9 mouse cellular contexts compared by ENCODE assay signal in the genomic region with DNA sequence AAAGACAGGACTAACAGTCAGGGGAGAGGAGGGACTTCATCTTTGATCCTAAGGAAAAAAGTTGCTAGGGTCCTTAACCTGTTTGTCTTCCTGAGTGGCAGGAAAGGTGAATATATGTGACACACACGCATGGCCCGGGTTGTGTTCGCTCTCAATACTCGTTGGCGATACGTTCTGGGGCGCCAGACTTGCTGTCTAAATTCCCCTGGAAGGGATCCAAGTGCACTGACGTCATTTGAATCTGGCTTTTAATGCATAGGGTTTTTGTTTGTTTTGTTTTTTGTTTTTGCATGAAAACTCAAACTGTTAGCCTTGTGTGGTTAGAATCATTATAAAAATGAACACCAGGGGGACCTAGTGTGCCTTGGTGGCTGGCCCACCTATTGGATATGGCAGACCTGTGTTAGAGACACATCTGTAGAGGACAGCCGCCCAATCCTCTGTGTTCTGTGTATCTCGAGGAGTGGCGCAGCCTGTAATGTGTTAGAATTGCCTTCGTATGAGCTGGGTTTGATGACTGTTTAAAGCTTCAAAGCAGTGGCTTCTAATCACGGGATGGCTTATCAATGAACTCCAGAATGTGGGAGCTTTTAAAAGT. TPM values are rescaled to one million over a fixed set of nuclear protein-coding genes. Genes with fewer than 3 reads are reported as not detected.
A peak's percentile ranks its signal among the peaks of the same experiment; 100 is the strongest.
DNase-seq lines count a peak whose midpoint lies in the region; ATAC-seq and TF ChIP-seq lines count a peak whose summit lies in the region.
"Had no signal": no experiment of that assay in that cellular context is flagged by ENCODE, and none has a peak within 500 bp of the region (broad histone marks: within the 10 kb centered on the region; RNA-seq: fewer than 3 reads in every experiment).

No protein-coding gene starts in this region.

- H3K9ac ChIP-seq in ES-E14 (ENCODE audit: insufficient read depth, low read depth, low read length, poor library complexity, severe bottlenecking): no peak overlapping the region
- 0 out of 2 replicates have a peak overlapping the region, but pooled peaks have one; percentile 18 for H3K9ac ChIP-seq in liver, embryonic 13.5 days
- H3K9ac ChIP-seq: embryonic facial prominence, embryonic 15.5 days had no signal

- ATAC-seq in common myeloid progenitor, adult 5-6 weeks (replicated peaks; ENCODE audit: low read depth, poor library complexity, severe bottlenecking): peak; percentile 76
- ATAC-seq in liver, embryonic 13.5 days (ENCODE audit: low read depth): peak; percentile 78

- H3K27ac ChIP-seq in ES-E14 (ENCODE audit: insufficient read depth, low read depth, low read length, poor library complexity, severe bottlenecking): no peak overlapping the region
- no peak overlapping the region for H3K27ac ChIP-seq in liver, embryonic 13.5 days
- H3K27ac ChIP-seq: embryonic facial prominence, embryonic 15.5 days had no signal

- H3K36me3 ChIP-seq in ES-E14 (ENCODE audit: control insufficient read depth, insufficient read depth, low read length, poor library complexity, severe bottlenecking): no peaks in the 10 kb centered on the region
- H3K36me3 ChIP-seq in liver, embryonic 13.5 days: peaks cover 20% of the 10 kb centered on the region
- H3K36me3 ChIP-seq: embryonic facial prominence, embryonic 15.5 days had no signal

- H3K9me3 ChIP-seq in ES-E14 (ENCODE audit: control insufficient read depth, insufficient read depth, low read depth, low read length): no peaks in the 10 kb centered on the region
- no peaks in the 10 kb centered on the region for H3K9me3 ChIP-seq in liver, embryonic 13.5 days (replicated peaks)
- H3K9me3 ChIP-seq: embryonic facial prominence, embryonic 15.5 days had no signal

- in situ Hi-C loops in ES-E14 (cut with MboI; ENCODE audit: low sequenced_read_pairs in 2 of 2, unreplicated experiment in 2 of 2): loop anchor here (10.0 to 25.0 kb wide), 2 partner anchors 409 to 417 kb away; no protein-coding TSS in a partner anchor

- H3K4me2 ChIP-seq in liver, embryonic 13.5 days: no peak overlapping the region
- H3K4me2 ChIP-seq: embryonic facial prominence, embryonic 15.5 days had no signal

- WGBS in liver, embryonic 13.5 days (ENCODE audit: insufficient replicate concordance): 44% methylated on average over 13 of the region's 13 CpGs

- no peaks in the 10 kb centered on the region for H3K27me3 ChIP-seq in liver, embryonic 13.5 days
- H3K27me3 ChIP-seq: embryonic facial prominence, embryonic 15.5 days had no signal

- peak; percentile 52 for DNase-seq in layer of hippocampus, adult 9-10 months (ENCODE audit: low spot score)
- no peak for DNase-seq in layer of hippocampus, postnatal 36 days
- DNase-seq in ES-E14 (ENCODE audit: low read depth, low spot score): peak; percentile 37
- peak; percentile 43 for DNase-seq in heart, postnatal 4 days
- DNase-seq in liver, embryonic 13.5 days: no peak
- peak; percentile 81 for DNase-seq in retina, embryonic 14.5 days (ENCODE audit: low spot score)
- DNase-seq in yolk sac, embryonic 10.5 days (ENCODE audit: low spot score): no peak

- H3K4me1 ChIP-seq in ES-E14 (ENCODE audit: control insufficient read depth in 2 of 2, insufficient read depth in 2 of 2, low read length in 2 of 2, poor library complexity in 1 of 2): no peaks in the 10 kb centered on the region
- peaks cover 36% of the 10 kb centered on the region for H3K4me1 ChIP-seq in liver, embryonic 13.5 days (replicated peaks)

- H3K4me3 ChIP-seq in ES-E14 (ENCODE audit: insufficient read depth in 1 of 2, low read depth in 1 of 2, low read length in 2 of 2, poor library complexity in 1 of 2, severe bottlenecking in 1 of 2): no peak overlapping the region
- no peak overlapping the region for H3K4me3 ChIP-seq in liver, embryonic 13.5 days (replicated peaks)
- H3K4me3 ChIP-seq: embryonic facial prominence, embryonic 15.5 days had no signal

TF ChIP-seq in ES-E14, 5 proteins besides CTCF, POLR2A, EP300 and RAD21:
- TF ChIP-seq ZC3H11A (IDR thresholded peaks at IDR 0.05; ENCODE audit: borderline replicate concordance, low read depth, low read length): peak; percentile 76
- no peak for TF ChIP-seq ZNF384 (IDR thresholded peaks at IDR 0.05; ENCODE audit: low read depth, low read length)

RNA-seq across cellular contexts. Expression of a gene that starts 19.8 kb away (rescaled TPM):
- 10 to 100 TPM; 60.4 to 60.6 TPM for total RNA-seq in layer of hippocampus, postnatal 36 days (2021)
- total RNA-seq in ES-E14 (2012; rRNA removed): 14.1 and 20.1 TPM in 2 replicates
- total RNA-seq in common myeloid progenitor, adult 5-6 weeks (2017): 50.8 and 62.2 TPM in 2 replicates
- total RNA-seq in heart, postnatal 4 days (2021): 10 to 100 TPM; 46.9 to 49.4 TPM
- 14.6 and 18.4 TPM in 2 replicates for polyA plus RNA-seq in liver, embryonic 13.5 days (2015; fragmentation: Nextera tagmentation; extraction: Ambion mirVana)

RNA-seq across cellular contexts. Expression of a gene that starts 27.6 kb away (rescaled TPM):
- total RNA-seq in layer of hippocampus, postnatal 36 days (2021): 10 to 100 TPM in 1 of 2 experiments, 1 to 10 TPM in 1; 9.6 to 12.2 TPM
- 1.0 and 1.4 TPM in 2 replicates for total RNA-seq in ES-E14 (2012; rRNA removed)
- total RNA-seq in common myeloid progenitor, adult 5-6 weeks (2017): 1.8 and 2.7 TPM in 2 replicates
- total RNA-seq in heart, postnatal 4 days (2021): 1 to 10 TPM; 5.2 to 6.1 TPM
- 2.8 and 3.2 TPM in 2 replicates for polyA plus RNA-seq in liver, embryonic 13.5 days (2015; fragmentation: Nextera tagmentation; extraction: Ambion mirVana)

RNA-seq across cellular contexts. Expression of a gene that starts 27.9 kb away (rescaled TPM):
- 1 to 10 TPM; 5.2 to 6.2 TPM for total RNA-seq in layer of hippocampus, postnatal 36 days (2021)
- total RNA-seq in ES-E14 (2012; rRNA removed): 25.5 and 26.8 TPM in 2 replicates
- total RNA-seq in common myeloid progenitor, adult 5-6 weeks (2017): 11.5 and 12.8 TPM in 2 replicates
- total RNA-seq in heart, postnatal 4 days (2021): 10 to 100 TPM; 17.9 to 22.6 TPM
- polyA plus RNA-seq in liver, embryonic 13.5 days (2015; fragmentation: Nextera tagmentation; extraction: Ambion mirVana): 47.0 and 51.9 TPM in 2 replicates

RNA-seq across cellular contexts. Expression of a gene that starts 31.8 kb away (rescaled TPM):
- total RNA-seq in layer of hippocampus, postnatal 36 days (2021): not detected
- not detected in 2 replicates for total RNA-seq in ES-E14 (2012; rRNA removed)
- total RNA-seq in common myeloid progenitor, adult 5-6 weeks (2017): 0.58 TPM in 1 of 2 replicates, not detected in the other
- total RNA-seq in heart, postnatal 4 days (2021): not detected
- not detected in 2 replicates for polyA plus RNA-seq in liver, embryonic 13.5 days (2015; fragmentation: Nextera tagmentation; extraction: Ambion mirVana)
- polyA plus RNA-seq: embryonic facial prominence, embryonic 15.5 days had no signal

Comparison
In these comparisons a context has a peak if more than half of its experiments do, and no peak if none do; other contexts are left out.
1. DNase-seq: peak in layer of hippocampus, adult 9-10 months (single experiment), ES-E14 (single experiment), heart, postnatal 4 days (single experiment) and retina, embryonic 14.5 days (single experiment); none in layer of hippocampus, postnatal 36 days (0 of 2), liver, embryonic 13.5 days (single experiment) and yolk sac, embryonic 10.5 days (single experiment).